Mouse (Mus musculus): ENCODE measurements around the gene M1ap. TPM values are rescaled to one million over a fixed set of nuclear protein-coding genes. Genes with fewer than 3 reads are reported as not detected.

The M1ap gene
- polyA plus RNA-seq, 1 experiment from 2014 or later = 0.08 TPM

DNA sequence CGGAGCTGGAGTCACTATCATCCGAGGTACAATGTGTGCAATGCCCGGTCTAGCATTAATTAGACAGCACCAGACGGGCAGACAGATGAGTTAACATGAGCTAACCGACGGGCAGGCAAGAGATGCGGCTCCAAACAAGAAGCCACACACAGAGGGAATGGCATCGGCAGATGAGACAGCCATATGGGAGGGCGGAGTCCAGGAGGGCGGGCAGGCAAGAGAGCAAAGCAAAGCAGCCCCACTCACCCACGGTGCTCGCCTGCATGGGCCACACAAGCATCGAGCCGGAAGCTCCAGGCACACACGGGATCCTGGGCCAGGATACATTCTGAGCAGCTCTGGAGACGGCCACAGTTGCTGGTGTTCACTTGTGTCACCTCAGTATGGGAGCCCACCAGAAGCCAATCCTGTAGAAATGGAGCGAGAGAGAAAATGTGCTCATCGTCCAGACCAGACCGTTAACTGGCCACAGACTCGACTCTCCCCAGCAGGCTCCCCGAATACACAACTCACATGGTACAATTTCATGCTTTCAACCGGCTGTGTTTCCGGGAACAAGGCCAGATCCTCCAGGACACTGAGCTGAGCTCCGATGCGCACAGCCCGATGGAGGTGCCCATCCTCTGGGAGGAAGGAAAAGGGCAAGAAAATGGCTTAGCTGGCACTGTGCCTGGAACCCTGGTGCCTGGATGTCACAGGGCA, 29.5 kb upstream of the M1ap start:
- Histone ChIP-seq H3K27me3 (ENCODE audit: control insufficient read depth, insufficient read depth, low read length) (no peaks in the 10 kb centered on the region), H3K4me3 (ENCODE audit: low read depth, low read length) (no peak overlapping the region), H3K9ac (ENCODE audit: low read length) (no peak overlapping the region), H3K4me2 (replicated peaks; ENCODE audit: low read depth) (no peak overlapping the region), H3K36me3 (ENCODE audit: control insufficient read depth, insufficient read depth, low read length) (no peaks in the 10 kb centered on the region), H3K4me1 (replicated peaks; ENCODE audit: control insufficient read depth, insufficient read depth) (no peaks in the 10 kb centered on the region), H3K9me3 (ENCODE audit: control insufficient read depth, low read length) (no peaks in the 10 kb centered on the region), H3K27ac (replicated peaks) (no peak overlapping the region)
- no peak for DNase-seq (ENCODE audit: low spot score)
- TF ChIP-seq CTCF (IDR thresholded peaks at IDR 0.05; ENCODE audit: low read depth) = no peak
- no peak for TF ChIP-seq EP300 (optimal IDR thresholded peaks at IDR 0.05)
- WGBS = 67% methylated on average over 26 of the region's 26 CpGs
- ATAC-seq (ENCODE audit: low FRiP score, low TSS enrichment) = no peak

DNA sequence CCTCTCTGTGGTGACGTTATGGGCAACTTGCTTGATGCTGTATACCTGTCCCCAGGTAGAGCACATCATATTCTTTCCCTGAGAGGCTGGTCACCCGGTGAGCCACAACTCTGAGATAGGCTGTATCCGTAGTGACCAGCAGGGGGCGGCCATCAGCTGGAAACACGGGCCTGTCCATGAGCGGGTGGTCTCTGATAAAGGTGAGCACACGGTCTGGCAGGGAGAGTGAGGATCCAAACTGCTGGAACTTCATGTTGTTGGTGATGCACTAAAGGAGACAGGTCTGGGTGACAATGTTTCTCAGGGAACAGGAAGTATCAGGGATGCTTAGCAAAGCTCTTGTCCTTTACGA, 28.9 kb upstream of the M1ap start:
- peak; percentile 58 for DNase-seq (ENCODE audit: low spot score)
- H3K4me3 ChIP-seq (ENCODE audit: low read depth, low read length) = no peak overlapping the region

DNA sequence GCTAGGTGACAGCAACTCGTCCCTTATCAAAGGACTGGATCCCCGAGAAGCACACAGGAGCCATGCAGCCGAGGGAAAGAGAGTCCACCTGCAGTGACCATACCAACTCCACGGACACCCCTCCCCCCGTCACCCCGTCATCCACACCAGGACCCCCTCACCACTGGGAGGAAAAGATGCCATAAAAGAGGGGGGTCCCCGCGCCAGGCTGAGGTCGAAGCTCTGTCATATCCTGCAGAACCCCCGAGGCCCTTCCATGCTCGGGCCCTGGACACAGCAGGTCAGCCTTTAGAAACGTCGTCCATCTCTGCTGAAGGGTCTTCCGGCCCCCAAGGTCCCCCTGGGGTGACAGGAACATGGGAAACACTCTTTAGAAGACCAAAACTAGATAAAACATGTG, 28.3 kb upstream of the M1ap start:
- WGBS = 79% methylated on average over 13 of the region's 14 CpGs
- H3K36me3 ChIP-seq (ENCODE audit: control insufficient read depth, insufficient read depth, low read length) = no peaks in the 10 kb centered on the region
- no peaks in the 10 kb centered on the region for H3K4me1 ChIP-seq (replicated peaks; ENCODE audit: control insufficient read depth, insufficient read depth)
- no peak overlapping the region for H3K9ac ChIP-seq (ENCODE audit: low read length)
- DNase-seq (ENCODE audit: low spot score) (no peak), ATAC-seq (ENCODE audit: low FRiP score, low TSS enrichment) (no peak)
- no peak overlapping the region for H3K4me3 ChIP-seq (ENCODE audit: low read depth, low read length)
- H3K4me2 ChIP-seq (replicated peaks; ENCODE audit: low read depth) = no peak overlapping the region
- H3K9me3 ChIP-seq (ENCODE audit: control insufficient read depth, low read length) = no peaks in the 10 kb centered on the region
- H3K27me3 ChIP-seq (ENCODE audit: control insufficient read depth, insufficient read depth, low read length) = no peaks in the 10 kb centered on the region
- TF ChIP-seq CTCF (IDR thresholded peaks at IDR 0.05; ENCODE audit: low read depth) = no peak
- no peak for TF ChIP-seq EP300 (optimal IDR thresholded peaks at IDR 0.05)
- H3K27ac ChIP-seq (replicated peaks) = no peak overlapping the region

More for the DNA sequence above, 28.9 kb upstream of the M1ap start:
- no peak overlapping the region for H3K27ac ChIP-seq (replicated peaks)
- 17% methylated on average over 8 of the region's 8 CpGs for WGBS
- no peak overlapping the region for H3K9ac ChIP-seq (ENCODE audit: low read length)
- ATAC-seq (ENCODE audit: low FRiP score, low TSS enrichment) = no peak
- H3K4me1 ChIP-seq (replicated peaks; ENCODE audit: control insufficient read depth, insufficient read depth) = no peaks in the 10 kb centered on the region
- H3K4me2 ChIP-seq (replicated peaks; ENCODE audit: low read depth) = no peak overlapping the region
- H3K36me3 ChIP-seq (ENCODE audit: control insufficient read depth, insufficient read depth, low read length) = no peaks in the 10 kb centered on the region
- H3K9me3 ChIP-seq (ENCODE audit: control insufficient read depth, low read length) = no peaks in the 10 kb centered on the region
- no peaks in the 10 kb centered on the region for H3K27me3 ChIP-seq (ENCODE audit: control insufficient read depth, insufficient read depth, low read length)
- peak; percentile 86 for TF ChIP-seq CTCF (IDR thresholded peaks at IDR 0.05; ENCODE audit: low read depth)
- TF ChIP-seq EP300 (optimal IDR thresholded peaks at IDR 0.05) = no peak

DNA sequence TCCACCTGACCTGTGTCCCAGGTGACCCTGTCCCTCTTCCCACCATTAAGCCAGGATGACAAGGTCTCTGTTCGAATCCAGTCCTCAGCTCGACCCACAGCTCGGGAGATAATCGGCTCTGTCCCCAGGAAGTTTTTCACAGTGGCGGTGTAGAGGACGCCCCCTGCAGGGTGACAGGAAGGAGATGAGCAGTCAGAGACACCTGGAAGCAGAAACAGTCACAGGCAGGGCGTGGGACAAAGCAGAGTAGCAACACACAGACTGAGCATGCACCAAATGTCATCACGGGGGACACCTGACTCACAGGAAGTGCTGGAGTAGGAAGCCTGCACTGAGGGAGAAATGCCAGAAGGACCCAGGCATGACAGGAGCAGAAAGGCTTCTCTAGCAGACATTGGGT, 27.2 kb upstream of the M1ap start:
- WGBS = 61% methylated on average over 8 of the region's 8 CpGs
- H3K9me3 ChIP-seq (ENCODE audit: control insufficient read depth, low read length) = no peaks in the 10 kb centered on the region
- H3K27me3 ChIP-seq (ENCODE audit: control insufficient read depth, insufficient read depth, low read length) = no peaks in the 10 kb centered on the region
- TF ChIP-seq CTCF (IDR thresholded peaks at IDR 0.05; ENCODE audit: low read depth) = no peak
- TF ChIP-seq EP300 (optimal IDR thresholded peaks at IDR 0.05) = no peak
- DNase-seq (ENCODE audit: low spot score) = no peak
- H3K4me1 ChIP-seq (replicated peaks; ENCODE audit: control insufficient read depth, insufficient read depth) = no peaks in the 10 kb centered on the region
- no peak overlapping the region for H3K4me2 ChIP-seq (replicated peaks; ENCODE audit: low read depth)
- ATAC-seq (ENCODE audit: low FRiP score, low TSS enrichment) = no peak
- H3K27ac ChIP-seq (replicated peaks) = no peak overlapping the region
- H3K4me3 ChIP-seq (ENCODE audit: low read depth, low read length) = no peak overlapping the region
- H3K36me3 ChIP-seq (ENCODE audit: control insufficient read depth, insufficient read depth, low read length) = no peaks in the 10 kb centered on the region
- no peak overlapping the region for H3K9ac ChIP-seq (ENCODE audit: low read length)

DNA sequence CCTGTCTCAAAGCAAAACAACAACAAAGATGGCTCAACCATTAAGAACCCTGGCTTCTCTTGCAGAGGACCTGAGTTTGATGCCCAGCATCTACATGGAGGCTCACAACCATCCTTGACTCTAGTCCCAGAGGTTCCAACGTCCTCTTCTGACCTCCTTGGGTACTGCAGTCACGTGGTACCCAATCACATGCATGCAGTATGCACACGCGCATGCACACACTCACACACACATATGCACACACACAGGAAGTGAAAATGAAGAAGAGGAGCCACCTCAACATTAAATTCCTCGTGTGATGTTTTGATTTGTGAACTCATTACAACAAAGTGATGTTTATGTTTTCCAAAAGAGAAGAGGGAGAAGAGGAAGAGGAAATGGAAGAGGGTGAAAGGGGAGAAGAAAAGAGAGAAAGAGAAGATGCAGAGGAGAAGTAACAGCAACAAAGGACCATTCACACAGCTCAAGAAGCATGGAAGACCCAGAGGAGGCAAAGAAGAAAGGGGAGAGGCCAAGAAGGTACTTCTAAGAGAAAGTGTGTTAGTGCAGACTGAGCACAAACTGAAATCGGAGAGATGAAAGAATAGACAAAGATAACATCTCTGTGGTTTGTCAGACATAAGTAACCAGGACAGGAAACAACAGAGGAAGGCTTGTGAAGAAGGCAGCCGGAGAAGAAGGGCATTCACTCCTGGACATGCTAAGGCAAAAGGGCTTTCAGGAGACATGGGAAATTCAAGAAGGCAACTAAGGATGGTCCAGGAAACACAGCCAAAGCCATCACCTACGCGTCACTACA, 25.1 kb upstream of the M1ap start:
- WGBS = 68% methylated on average over 9 of the region's 9 CpGs
- no peaks in the 10 kb centered on the region for H3K4me1 ChIP-seq (replicated peaks; ENCODE audit: control insufficient read depth, insufficient read depth)
- ATAC-seq (ENCODE audit: low FRiP score, low TSS enrichment) = no peak

DNA sequence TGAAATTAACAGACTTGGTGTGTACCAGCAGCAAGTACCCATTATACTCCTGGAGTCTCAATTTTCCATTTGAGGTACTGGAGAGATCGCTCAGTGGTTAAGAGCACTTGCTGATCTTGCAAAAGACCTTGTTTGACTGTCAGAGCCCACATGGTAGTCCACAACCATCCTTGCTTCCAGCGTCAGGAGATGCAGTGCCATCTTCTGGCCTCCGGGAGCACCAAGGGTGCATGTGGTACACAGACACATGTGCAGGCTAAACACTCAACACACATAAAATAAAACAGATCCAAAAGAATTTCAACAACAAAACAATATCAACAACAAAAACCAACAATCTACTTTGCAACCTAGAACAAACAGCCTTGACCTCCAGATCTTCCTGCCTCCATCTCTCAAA, 21.7 kb upstream of the M1ap start:
- no peak overlapping the region for H3K4me2 ChIP-seq (replicated peaks; ENCODE audit: low read depth)
- no peak overlapping the region for H3K4me3 ChIP-seq (ENCODE audit: low read depth, low read length)
- H3K36me3 ChIP-seq (ENCODE audit: control insufficient read depth, insufficient read depth, low read length) = no peaks in the 10 kb centered on the region
- H3K4me1 ChIP-seq (replicated peaks; ENCODE audit: control insufficient read depth, insufficient read depth) = no peaks in the 10 kb centered on the region
- no peak overlapping the region for H3K27ac ChIP-seq (replicated peaks)
- 52% methylated on average over 3 of the region's 3 CpGs for WGBS
- no peak for ATAC-seq (ENCODE audit: low FRiP score, low TSS enrichment)
- H3K9ac ChIP-seq (ENCODE audit: low read length) = no peak overlapping the region
- H3K9me3 ChIP-seq (ENCODE audit: control insufficient read depth, low read length) = no peaks in the 10 kb centered on the region
- TF ChIP-seq EP300 (optimal IDR thresholded peaks at IDR 0.05) (no peak), CTCF (IDR thresholded peaks at IDR 0.05; ENCODE audit: low read depth) (peak; percentile 48)
- no peaks in the 10 kb centered on the region for H3K27me3 ChIP-seq (ENCODE audit: control insufficient read depth, insufficient read depth, low read length)
- no peak for DNase-seq (ENCODE audit: low spot score)

More for the DNA sequence above, 25.1 kb upstream of the M1ap start:
- no peak overlapping the region for H3K4me3 ChIP-seq (ENCODE audit: low read depth, low read length)
- H3K36me3 ChIP-seq (ENCODE audit: control insufficient read depth, insufficient read depth, low read length) = no peaks in the 10 kb centered on the region
- no peak overlapping the region for H3K27ac ChIP-seq (replicated peaks)
- H3K27me3 ChIP-seq (ENCODE audit: control insufficient read depth, insufficient read depth, low read length) = no peaks in the 10 kb centered on the region
- H3K4me2 ChIP-seq (replicated peaks; ENCODE audit: low read depth) = no peak overlapping the region
- no peak for DNase-seq (ENCODE audit: low spot score)
- no peak overlapping the region for H3K9ac ChIP-seq (ENCODE audit: low read length)
- TF ChIP-seq EP300 (optimal IDR thresholded peaks at IDR 0.05) = no peak
- no peak for TF ChIP-seq CTCF (IDR thresholded peaks at IDR 0.05; ENCODE audit: low read depth)
- no peaks in the 10 kb centered on the region for H3K9me3 ChIP-seq (ENCODE audit: control insufficient read depth, low read length)
